Mouse (Mus musculus) embryonic fibroblast, embryonic 13.5 days (primary cell): ENCODE data around the gene Mif4gd. TPM values are rescaled to one million over a fixed set of nuclear protein-coding genes. Genes with fewer than 3 reads are reported as not detected.
A peak's percentile ranks its signal among the peaks of the same experiment; 100 is the strongest.

ENCODE experiments used
- H3K27ac ChIP-seq: 2 replicates; pipeline ENCODE4 v1.5.1; 2012; ENCODE audit warnings: low read length, control low read depth, inconsistent platforms; ENCODE audit not compliant: insufficient read depth
- H3K4me1 ChIP-seq: 2 replicates; pipeline ENCODE4 v1.6.1; 2011; ENCODE audit warnings: low read length; ENCODE audit not compliant: control insufficient read depth, insufficient read depth
- H3K4me3 ChIP-seq: 2 replicates; pipeline ENCODE4 v1.5.1; 2011; ENCODE audit warnings: mild to moderate bottlenecking, control low read depth, low read length; ENCODE audit not compliant: insufficient read depth
- CTCF ChIP-seq: IDR thresholded peaks from 2 replicates; pipeline ENCODE4 v1.5.1; 2011; ENCODE audit warnings: mild to moderate bottlenecking, control low read depth, low read length, moderate library complexity, borderline replicate concordance; ENCODE audit not compliant: insufficient read depth
- POLR2A ChIP-seq: IDR thresholded peaks from 2 replicates; pipeline ENCODE4 v1.6.1; 2011; ENCODE audit warnings: low read depth, mild to moderate bottlenecking, control low read depth, low read length, moderate library complexity
- polyA plus RNA-seq: library from polyadenylated mRNA; stranded (reverse); fragments of >200 nt; gene quantifications from 2 replicates; pipeline ENCODE4 v1.2.4, GENCODE M21; 2011; ENCODE audit warnings: low read depth; ENCODE audit not compliant: missing spikeins, insufficient read length

Mif4gd gene
- polyA plus RNA-seq, 1 experiment, result 26.6 TPM

DNA sequence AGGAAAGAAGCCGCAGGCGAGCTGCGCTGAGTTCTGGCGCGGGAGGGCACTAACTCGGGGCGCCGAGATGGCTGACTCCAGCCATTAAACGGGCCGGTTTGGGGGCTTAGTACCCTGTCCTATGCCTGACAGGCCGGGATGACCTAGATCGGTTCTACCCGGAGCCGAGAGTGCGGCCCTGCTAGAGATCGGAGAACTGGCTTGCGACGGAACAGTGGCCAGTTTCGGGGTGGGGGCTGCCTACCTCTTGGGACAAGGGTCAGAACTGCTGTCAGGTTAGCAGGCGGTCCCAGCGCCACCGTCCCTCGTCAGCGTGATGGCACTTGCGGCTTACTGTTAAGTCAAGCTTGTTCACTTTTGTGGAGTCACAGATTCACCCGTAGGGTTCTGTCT lies 8.5 kb downstream of the Mif4gd start:
- Histone ChIP-seq H3K4me1 (peaks cover 12% of the 10 kb centered on the region), H3K27ac (peak overlapping the region; percentile 90), H3K4me3 (peak overlapping the region; percentile 96)
- TF ChIP-seq POLR2A (no peak), CTCF (no peak)

DNA sequence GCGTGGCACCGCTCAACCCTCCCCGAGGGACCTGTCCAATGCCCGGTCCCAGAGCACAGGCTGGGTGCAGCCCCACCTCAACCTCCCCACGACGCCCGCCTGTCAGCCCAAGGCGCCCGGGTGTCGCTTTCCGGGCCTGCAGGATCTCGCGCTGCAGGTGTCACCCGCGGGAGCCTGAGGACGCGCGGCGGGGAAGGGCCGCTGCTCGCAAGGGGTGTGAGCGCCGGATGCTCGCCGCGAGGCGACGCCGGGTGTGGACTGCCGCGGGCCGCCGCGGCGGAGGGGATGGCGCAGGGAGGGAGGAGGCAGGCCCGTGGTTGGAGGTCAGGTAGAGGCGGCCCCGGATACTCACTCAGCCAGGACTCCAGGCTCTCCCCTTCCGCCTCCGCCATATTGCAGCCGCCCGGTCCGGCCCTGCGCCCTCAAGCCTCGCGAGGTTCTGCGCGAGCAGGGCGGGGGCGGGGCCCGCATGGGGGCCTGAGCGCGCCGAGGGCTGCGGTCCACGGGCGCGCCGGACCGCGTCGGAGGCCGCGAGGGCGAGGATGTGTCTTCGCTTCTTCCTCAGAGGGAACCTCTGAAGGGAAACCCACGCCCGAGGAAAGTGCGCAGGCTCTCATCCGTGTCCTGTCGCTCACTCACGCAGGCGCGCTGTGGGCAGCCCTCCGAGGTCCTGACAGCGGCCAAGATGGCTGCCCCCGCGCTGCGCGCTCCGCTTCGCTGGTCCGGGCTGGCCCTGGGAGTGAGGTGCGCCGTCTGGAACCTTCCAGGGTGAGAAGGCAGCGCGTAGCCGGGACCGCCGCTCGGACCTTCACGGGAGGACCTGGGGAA lies 9.1 kb downstream of the Mif4gd start, which contains the start of the genes Mrps7 and Gga3:
Gene Mrps7 (plus strand): TSS at position 450 of the 828 bp plus-strand sequence.
Gene Gga3 (minus strand): TSS at position 576 of the 828 bp plus-strand sequence.
- TF ChIP-seq CTCF, result no peak
- TF ChIP-seq POLR2A, result peak; percentile 84
- peaks cover 12% of the 10 kb centered on the region for H3K4me1 ChIP-seq
- H3K27ac ChIP-seq, result peak within 1 kb of the TSS; percentile 90

DNA sequence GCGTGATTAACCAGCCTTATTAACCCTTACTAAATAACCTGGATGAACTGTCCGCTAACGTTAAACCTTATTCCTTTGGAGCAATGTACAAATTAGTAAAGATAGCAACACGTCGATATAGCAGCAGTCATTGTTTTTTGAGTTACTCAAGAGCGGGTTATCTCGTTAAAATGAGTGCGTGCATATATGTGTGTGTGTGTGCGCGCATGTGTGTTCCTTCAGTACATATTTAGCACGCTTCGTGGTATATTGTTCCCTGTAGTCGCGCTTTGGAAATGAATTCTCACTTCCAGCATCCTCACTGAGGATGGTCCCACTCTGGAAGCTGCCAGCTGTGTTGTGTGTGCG lies 9.7 kb downstream of the Mif4gd start:
- TF ChIP-seq CTCF (no peak), POLR2A (no peak)
- H3K27ac ChIP-seq, result peak overlapping the region; percentile 55; the same call in 1 of the 2 replicates

More for the DNA sequence above, 9.1 kb downstream of the Mif4gd start, which contains the start of the genes Mrps7 and Gga3:
- H3K4me3 ChIP-seq, result peak within 1 kb of the TSS; percentile 96

GRCm38 (mm10) chr11:115601174-115601573 lies 11.6 kb downstream of the Mif4gd start:
- TF ChIP-seq CTCF (no peak), POLR2A (no peak; the same call in 1 of the 2 replicates)
- peaks cover 12% of the 10 kb centered on the region for H3K4me1 ChIP-seq
- no peak overlapping the region for H3K4me3 ChIP-seq

More for the DNA sequence above, 9.7 kb downstream of the Mif4gd start:
- Histone ChIP-seq H3K4me1 (peaks cover 12% of the 10 kb centered on the region), H3K4me3 (peak overlapping the region; percentile 96)

GRCm38 (mm10) chr11:115600743-115601142 lies 12.0 kb downstream of the Mif4gd start:
- H3K4me1 ChIP-seq, result peaks cover 12% of the 10 kb centered on the region
- no peak overlapping the region for H3K4me3 ChIP-seq
- no peak overlapping the region for H3K27ac ChIP-seq
- TF ChIP-seq POLR2A, result no peak
- TF ChIP-seq CTCF, result no peak

More at GRCm38 (mm10) chr11:115601174-115601573, 11.6 kb downstream of the Mif4gd start:
- H3K27ac ChIP-seq, result no peak overlapping the region

DNA sequence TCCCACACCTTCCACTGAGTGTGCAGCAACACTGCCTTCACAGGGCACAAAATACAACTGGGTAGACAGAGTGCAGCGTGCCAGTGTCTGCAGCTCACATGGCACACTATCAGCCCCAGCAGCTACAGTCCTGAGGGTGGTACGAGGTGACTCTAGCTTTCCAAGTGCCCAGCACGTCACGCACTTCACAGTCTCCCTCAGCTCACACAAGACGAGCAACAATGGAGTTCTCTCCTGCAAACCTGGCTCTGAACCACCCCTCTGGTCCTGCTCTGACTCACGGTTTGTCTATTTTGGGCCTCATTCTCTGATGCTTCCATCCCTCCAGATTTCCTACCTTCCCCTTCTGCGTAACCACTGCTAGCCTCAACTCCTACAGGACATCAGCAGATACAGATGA lies 13.0 kb downstream of the Mif4gd start:
- no peak for TF ChIP-seq POLR2A
- Histone ChIP-seq H3K4me1 (peaks cover 9% of the 10 kb centered on the region; the same call in 1 of the 2 replicates), H3K4me3 (no peak overlapping the region), H3K27ac (no peak overlapping the region)

DNA sequence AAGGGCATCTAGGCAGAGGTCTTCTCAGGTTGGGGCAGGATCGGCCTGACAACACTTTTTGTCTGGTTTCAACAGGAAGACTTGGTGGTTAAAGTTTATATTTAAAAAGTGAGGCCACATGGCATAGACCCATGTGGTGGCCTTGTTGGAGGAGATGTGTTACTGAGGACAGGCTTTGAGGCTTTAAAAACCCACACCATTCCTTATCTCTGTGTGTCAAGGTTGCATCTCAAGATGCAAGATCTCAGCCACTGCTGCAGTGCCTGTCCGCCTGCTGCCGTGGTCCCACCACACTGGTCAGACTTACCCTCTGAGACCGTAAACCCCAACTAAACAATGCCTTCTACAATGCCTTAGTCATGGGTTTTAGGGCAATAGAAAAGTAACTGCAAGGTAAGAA lies 14.5 kb downstream of the Mif4gd start:
- Histone ChIP-seq H3K4me1 (peaks cover 9% of the 10 kb centered on the region; the same call in 1 of the 2 replicates), H3K4me3 (no peak overlapping the region), H3K27ac (no peak overlapping the region)
- TF ChIP-seq POLR2A (no peak), CTCF (no peak)

DNA sequence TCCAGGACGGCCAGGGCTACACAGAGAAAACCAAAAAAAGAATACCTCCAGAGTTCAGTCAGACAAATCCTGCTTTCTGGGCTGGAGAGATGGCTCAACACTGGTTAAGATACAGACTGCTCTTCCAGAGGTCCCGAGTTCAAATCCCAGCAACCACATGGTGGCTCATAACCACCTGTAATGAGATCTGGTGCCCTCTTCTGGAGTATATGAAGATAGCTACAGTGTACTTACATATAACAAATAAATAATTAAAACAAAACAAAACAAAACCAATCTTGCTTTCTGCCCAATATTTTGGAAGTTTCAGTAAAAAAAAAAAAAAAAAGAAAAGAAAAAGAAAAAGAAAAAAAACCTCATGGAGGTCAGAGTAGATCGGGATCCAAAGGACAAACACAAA lies 17.6 kb downstream of the Mif4gd start:
- H3K27ac ChIP-seq, result no peak overlapping the region
- H3K4me3 ChIP-seq, result no peak overlapping the region
- TF ChIP-seq CTCF (no peak), POLR2A (no peak)
- no peaks in the 10 kb centered on the region for H3K4me1 ChIP-seq

DNA sequence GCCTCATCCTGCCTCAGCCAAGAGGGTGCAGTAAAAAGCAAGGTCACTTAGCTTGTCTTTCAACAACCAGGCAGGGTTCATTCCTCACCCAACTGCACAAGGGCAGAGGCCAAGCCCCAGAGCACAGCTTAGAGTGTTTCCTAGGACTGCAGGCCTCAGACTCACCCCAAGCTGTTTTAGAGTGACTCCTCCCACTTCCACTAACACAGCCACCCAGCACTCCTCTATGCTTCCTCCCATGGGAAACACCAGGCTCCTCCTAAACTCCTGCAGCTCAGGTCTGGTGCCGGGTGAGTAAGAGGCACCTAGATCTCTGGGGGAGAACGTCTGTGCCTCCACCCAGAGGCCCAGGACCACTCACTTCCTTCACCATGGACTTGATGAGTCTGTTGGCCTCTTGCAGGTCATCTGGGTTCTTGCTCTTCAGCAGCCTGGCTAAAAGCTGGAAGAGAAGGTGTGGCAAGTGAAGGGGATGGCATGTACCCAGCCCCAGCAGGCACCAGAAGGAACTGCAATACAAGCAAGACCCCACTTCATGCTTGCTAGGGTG lies 22.2 kb downstream of the Mif4gd start:
- Histone ChIP-seq H3K27ac (no peak overlapping the region), H3K4me3 (no peak overlapping the region), H3K4me1 (no peaks in the 10 kb centered on the region)
- no peak for TF ChIP-seq POLR2A
- TF ChIP-seq CTCF, result no peak

DNA sequence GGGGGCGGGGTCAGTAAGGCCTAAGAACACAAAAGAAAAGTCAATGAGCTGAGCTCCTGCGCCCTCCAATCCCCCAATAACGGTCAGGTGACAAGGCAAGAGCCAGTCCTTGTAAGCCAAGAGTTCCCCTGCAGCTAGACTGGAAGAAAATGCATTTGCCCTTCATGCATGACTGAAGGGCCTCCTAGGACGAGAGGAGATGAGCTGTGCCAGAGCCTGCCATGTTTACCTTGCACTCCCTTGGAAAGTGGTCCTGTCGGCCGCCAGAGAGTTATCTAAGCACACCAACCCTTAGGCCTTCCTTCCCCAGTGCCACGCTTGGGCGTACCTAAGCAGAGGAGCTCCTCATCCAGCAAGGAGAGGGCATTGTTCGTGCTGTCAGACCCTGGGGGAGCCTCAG lies 24.8 kb downstream of the Mif4gd start:
- Histone ChIP-seq H3K4me1 (no peaks in the 10 kb centered on the region), H3K4me3 (no peak overlapping the region), H3K27ac (no peak overlapping the region)
- no peak for TF ChIP-seq CTCF
- no peak for TF ChIP-seq POLR2A
